Mouse (Mus musculus) embryonic facial prominence, embryonic 15.5 days (tissue): ENCODE results near the gene Gm9837. TPM values are rescaled to one million over a fixed set of nuclear protein-coding genes. Genes with fewer than 3 reads are reported as not detected.

ENCODE experiments used
- polyA plus RNA-seq: library from polyadenylated mRNA; unstranded; fragments of >200 nt; fragmentation: Nextera tagmentation; extraction: Ambion mirVana; gene quantifications from 2 replicates; pipeline ENCODE4 v1.2.1, GENCODE M21; 2015

The Gm9837 gene
- polyA plus RNA-seq, 1 experiment from 2014 or later = not detected

Other genes with a start within 250 kb of the Gm9837 start
- gene Hspa4, start 170.0 kb downstream of the Gm9837 start, polyA plus RNA-seq = 63.9 and 71.9 TPM in 2 replicates
- 16.3 and 16.7 TPM in 2 replicates for gene Zcchc10, start 145.8 kb downstream of the Gm9837 start, polyA plus RNA-seq
- gene Aff4, start 119.6 kb downstream of the Gm9837 start, polyA plus RNA-seq = 43.1 and 50.3 TPM in 2 replicates
- gene Leap2, start 47.3 kb downstream of the Gm9837 start, polyA plus RNA-seq = not detected in 2 replicates
- gene Uqcrq, start 39.6 kb downstream of the Gm9837 start, polyA plus RNA-seq = 535 and 540 TPM in 2 replicates
- 2.3 and 2.4 TPM in 2 replicates for gene Gdf9, start 39.5 kb downstream of the Gm9837 start, polyA plus RNA-seq
- gene Gm10447, start 13.4 kb downstream of the Gm9837 start, polyA plus RNA-seq = 0.17 and 0.28 TPM in 2 replicates
- 3.4 and 3.7 TPM in 2 replicates for gene Shroom1, start 13.3 kb downstream of the Gm9837 start, polyA plus RNA-seq
- 0.18 TPM in 1 of 2 replicates, not detected in the other for gene Gm9945, start 9.7 kb upstream of the Gm9837 start, polyA plus RNA-seq
- gene Sowaha, start 9.8 kb upstream of the Gm9837 start, polyA plus RNA-seq = 1.1 and 1.5 TPM in 2 replicates
- gene Sept8, start 48.8 kb upstream of the Gm9837 start, polyA plus RNA-seq = 46.1 and 47.9 TPM in 2 replicates
- gene Kif3a, start 96.9 kb upstream of the Gm9837 start, polyA plus RNA-seq = 85.7 and 92.0 TPM in 2 replicates
- gene Il4, start 148.2 kb upstream of the Gm9837 start, polyA plus RNA-seq = 1.9 and 2.6 TPM in 2 replicates
- gene Il13, start 164.2 kb upstream of the Gm9837 start, polyA plus RNA-seq = not detected in 2 replicates
- 24.6 and 28.8 TPM in 2 replicates for gene Rad50, start 236.8 kb upstream of the Gm9837 start, polyA plus RNA-seq